Mouse (Mus musculus) hindbrain, postnatal 0 days (tissue): ENCODE data around the gene Capn10. TPM values are rescaled to one million over a fixed set of nuclear protein-coding genes. Genes with fewer than 3 reads are reported as not detected.
A peak's percentile ranks its signal among the peaks of the same experiment; 100 is the strongest.
"Not testable (repeated sequence)": the region's sequence is repeated elsewhere in the genome, so short reads cannot be mapped to it uniquely, and the experiment has no call there.

Experiments used
- ATAC-seq: fragments of 200-750 bp; cut with Nextera tagmentation; 2 replicates; pipeline ENCODE4 v1.8.0; 2017; ENCODE audit warnings: mild to moderate bottlenecking, moderate TSS enrichment, moderate library complexity
- DNase-seq: peaks from one replicate; pipeline ENCODE4 v3.0.0-alpha.2; 2015; ENCODE audit warnings: low spot score
- H3K27ac ChIP-seq: fragments of 300-500 bp; sonication (generic); 2 replicates; pipeline ENCODE4 v1.5.1; 2014; ENCODE audit warnings: mild to moderate bottlenecking
- H3K27me3 ChIP-seq: fragments of 300-500 bp; sonication (generic); 2 replicates; pipeline ENCODE4 v1.6.1; 2014; ENCODE audit warnings: low read length, mixed read lengths; ENCODE audit not compliant: insufficient read depth
- H3K36me3 ChIP-seq: fragments of 300-500 bp; sonication (generic); 2 replicates; pipeline ENCODE4 v1.6.1; 2014; ENCODE audit warnings: low read length, mixed read lengths; ENCODE audit not compliant: insufficient read depth
- H3K4me1 ChIP-seq: fragments of 300-500 bp; sonication (generic); 2 replicates; pipeline ENCODE4 v1.6.1; 2014; ENCODE audit warnings: antibody characterized with exemption, low read length, mixed read lengths; ENCODE audit not compliant: insufficient read depth
- H3K4me2 ChIP-seq: fragments of 300-500 bp; sonication (generic); 2 replicates; pipeline ENCODE4 v1.6.1; 2014; ENCODE audit warnings: low read depth, mild to moderate bottlenecking, low read length, moderate library complexity, mixed read lengths
- H3K4me3 ChIP-seq: fragments of 300-500 bp; sonication (generic); 2 replicates; pipeline ENCODE4 v1.5.1; 2014; ENCODE audit warnings: low read length
- H3K9ac ChIP-seq: fragments of 300-500 bp; sonication (generic); replicated peaks from 2 replicates; pipeline ENCODE4 v1.6.1; 2014; ENCODE audit warnings: mild to moderate bottlenecking, low read length, moderate library complexity, mixed read lengths
- H3K9me3 ChIP-seq: fragments of 300-500 bp; sonication (generic); 2 replicates; pipeline ENCODE4 v1.6.1; 2016; ENCODE audit warnings: low read length, mixed read lengths
- CTCF ChIP-seq: IDR thresholded peaks from 2 replicates; pipeline ENCODE4 v1.5.1; 2016; ENCODE audit warnings: antibody characterized with exemption, control low read depth, low read depth
- WGBS: fragments of 180-500 bp; shearing (Covaris S2); extraction: QIAGEN DNeasy Blood & Tissue Kit; methylation state at CpG from one replicate; pipeline ENCODE4 v1.1.7; 2014; 5-methylcytosine and 5-hydroxymethylcytosine counted together
- polyA plus RNA-seq: library from polyadenylated mRNA; unstranded; fragments of >200 nt; fragmentation: Nextera tagmentation; extraction: Ambion mirVana; gene quantifications from 2 replicates; pipeline ENCODE4 v1.2.1, GENCODE M21; 2015
- total RNA-seq: library from RNA; depleted of rRNA; stranded (reverse); fragments of >200 nt; gene quantifications from 2 replicates; pipeline ENCODE4 v1.2.3, GENCODE M21; 2014

Gene Capn10
- total and polyA plus RNA-seq, 2 experiments from 2014 or later, result 50.4 to 101 TPM

DNA sequence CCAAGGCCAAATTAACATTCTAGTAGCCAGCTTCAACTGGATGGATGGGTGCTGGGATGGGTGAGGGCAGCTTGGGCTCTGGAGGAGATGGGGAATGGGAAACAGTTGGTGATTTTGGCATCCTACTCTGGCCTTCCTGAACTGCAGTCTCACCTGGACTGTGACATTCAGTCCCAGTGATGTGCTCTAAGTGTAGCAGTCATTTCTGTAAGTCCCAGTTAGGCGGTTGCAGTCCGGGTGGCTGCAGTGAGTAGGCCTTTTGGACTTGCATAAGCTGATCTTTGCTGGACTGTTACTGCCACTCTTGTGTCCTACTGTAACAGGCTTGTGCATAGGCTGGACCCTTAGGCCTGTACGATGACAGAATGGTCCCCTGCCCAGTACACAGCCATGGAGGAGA, 13.8 kb downstream of the Capn10 start:
- WGBS, result 98% methylated on average over 3 of the region's 3 CpGs
- DNase-seq, result no peak

DNA sequence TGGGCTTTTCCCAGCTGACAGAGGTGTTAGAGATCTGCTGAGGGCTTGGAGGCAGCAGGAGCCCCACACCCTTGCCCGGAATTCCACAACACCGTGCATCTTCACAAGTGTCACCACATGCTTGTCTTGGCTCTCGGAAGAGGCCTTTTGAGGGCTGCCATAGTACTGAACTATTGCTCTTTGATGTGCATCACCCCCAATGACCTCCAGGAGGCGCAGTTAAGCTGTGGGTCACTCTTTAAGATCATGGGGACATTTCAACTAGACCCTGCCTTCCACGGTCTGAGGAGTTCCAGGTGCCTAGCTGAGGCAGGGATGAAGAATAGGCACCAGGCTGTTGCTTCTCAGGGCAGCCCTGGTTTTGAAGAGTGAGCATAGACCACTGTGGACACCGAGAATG, 15.2 kb downstream of the Capn10 start:
- Histone ChIP-seq H3K27me3 (no peaks in the 10 kb centered on the region), H3K27ac (no peak overlapping the region), H3K4me2 (no peak overlapping the region), H3K36me3 (peaks cover 40% of the 10 kb centered on the region), H3K9ac (no peak overlapping the region), H3K4me3 (no peak overlapping the region), H3K9me3 (no peaks in the 10 kb centered on the region), H3K4me1 (no peaks in the 10 kb centered on the region)
- peak; percentile 61 for TF ChIP-seq CTCF
- DNase-seq, result peak; percentile 27
- peak; percentile 22; the same call in 1 of the 2 replicates for ATAC-seq
- 67% methylated on average over 6 of the region's 6 CpGs for WGBS

More for the DNA sequence above, 13.8 kb downstream of the Capn10 start:
- no peak overlapping the region for H3K4me3 ChIP-seq
- H3K4me2 ChIP-seq, result no peak overlapping the region
- no peaks in the 10 kb centered on the region for H3K9me3 ChIP-seq
- no peaks in the 10 kb centered on the region for H3K4me1 ChIP-seq
- TF ChIP-seq CTCF, result no peak
- no peak for ATAC-seq
- H3K9ac ChIP-seq, result no peak overlapping the region
- H3K36me3 ChIP-seq, result peaks cover 54% of the 10 kb centered on the region
- H3K27ac ChIP-seq, result no peak overlapping the region
- H3K27me3 ChIP-seq, result no peaks in the 10 kb centered on the region

DNA sequence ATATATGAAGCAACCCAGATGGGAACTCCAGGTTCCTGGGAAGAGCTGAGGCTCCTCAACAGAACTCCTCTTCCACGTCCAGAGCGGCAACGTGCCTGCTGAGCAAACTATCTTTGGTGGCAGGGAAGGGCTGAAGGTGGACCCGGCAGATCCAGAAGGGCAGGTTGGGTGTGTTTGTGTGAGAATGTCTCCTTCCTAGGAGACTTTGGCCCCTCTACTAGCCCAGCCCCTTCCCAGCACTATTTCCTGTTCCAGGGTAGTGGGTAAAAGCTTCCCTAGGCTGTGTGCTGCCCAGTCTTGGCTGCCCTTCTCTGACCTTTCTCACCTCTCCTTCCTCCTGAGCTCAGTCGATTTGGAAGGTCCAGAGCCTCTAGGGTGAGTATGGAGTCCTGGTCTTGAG, 16.4 kb downstream of the Capn10 start, which contains the start of gene Gpr35:
Gene Gpr35, plus strand, starts transcription at position 259 of the 400 bp plus-strand sequence.
- DNase-seq (no peak), ATAC-seq (no peak)
- 87% methylated on average over 5 of the region's 5 CpGs for WGBS
- Histone ChIP-seq H3K4me2 (no peak within 1 kb of the TSS), H3K9me3 (no peaks in the 10 kb centered on the region), H3K9ac (no peak within 1 kb of the TSS), H3K27me3 (no peaks in the 10 kb centered on the region), H3K4me1 (no peaks in the 10 kb centered on the region), H3K27ac (no peak within 1 kb of the TSS), H3K4me3 (no peak within 1 kb of the TSS), H3K36me3 (peaks cover 28% of the 10 kb centered on the region)
- no peak for TF ChIP-seq CTCF

DNA sequence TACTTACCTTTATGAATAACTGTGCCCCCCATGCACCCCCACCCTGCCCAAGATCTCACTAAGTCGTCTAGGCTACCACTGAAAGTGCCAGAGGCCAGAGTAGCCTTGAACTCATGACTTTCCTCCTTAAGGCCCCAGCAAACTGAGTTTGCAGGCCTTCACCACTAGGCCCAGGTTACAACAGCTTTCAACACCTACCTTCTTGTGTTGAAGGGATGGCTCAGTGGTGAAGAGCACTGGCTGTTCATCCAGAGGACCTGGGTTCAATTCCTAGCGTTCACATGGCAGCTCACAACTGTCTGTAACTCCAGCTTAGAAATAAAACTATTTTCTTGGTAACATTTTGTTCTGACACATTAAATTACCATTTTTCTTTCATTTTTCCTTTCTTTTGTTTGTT, 19.5 kb downstream of the Capn10 start:
- Histone ChIP-seq H3K4me3 (no peak overlapping the region), H3K36me3 (0 out of 2 replicates have a peak, but pooled peaks cover 2% of the 10 kb centered on the region), H3K4me1 (no peaks in the 10 kb centered on the region), H3K9ac (no peak overlapping the region), H3K4me2 (no peak overlapping the region), H3K27ac (no peak overlapping the region), H3K27me3 (no peaks in the 10 kb centered on the region), H3K9me3 (no peaks in the 10 kb centered on the region)
- WGBS, result 68% methylated on average over 2 of the region's 2 CpGs
- ATAC-seq, result no peak
- TF ChIP-seq CTCF, result no peak
- DNase-seq, result no peak

DNA sequence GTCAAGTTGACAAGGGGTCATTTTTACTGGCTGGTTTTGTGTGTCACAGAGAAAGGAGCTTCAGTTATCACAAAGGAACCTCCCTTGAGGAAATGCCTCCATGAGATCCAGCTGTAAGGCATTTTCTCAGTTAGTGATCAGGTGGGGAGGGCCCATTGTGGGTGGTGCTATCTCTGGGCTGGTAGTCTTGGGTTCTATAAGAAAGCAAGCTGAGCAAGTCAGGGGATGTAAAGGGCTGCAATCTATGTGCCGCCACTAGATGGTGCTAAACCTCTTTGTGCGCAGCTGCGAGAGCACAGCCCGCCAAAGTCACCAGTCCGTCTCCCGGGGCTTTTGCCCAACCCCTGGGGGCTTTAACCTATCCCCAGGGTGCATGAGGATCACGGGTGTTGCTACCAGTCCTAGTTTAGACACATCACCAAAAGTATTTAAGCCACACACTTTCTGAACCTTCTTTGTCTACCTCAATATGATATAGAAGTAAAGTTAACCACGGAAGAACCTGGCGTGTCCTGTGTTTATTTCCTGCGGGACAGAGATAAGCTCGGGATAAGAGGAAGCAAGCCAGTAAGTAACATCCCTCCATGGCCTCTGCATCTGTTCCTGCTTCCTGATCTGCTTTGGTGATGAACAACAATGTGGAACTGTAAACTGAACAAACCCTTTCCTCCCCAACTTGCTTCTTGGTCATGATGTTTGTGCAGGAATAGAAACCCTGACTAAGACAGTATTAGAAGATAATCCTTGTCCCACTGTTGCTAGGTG, 22.6 kb downstream of the Capn10 start:
- TF ChIP-seq CTCF, result peak; percentile 72
- peak; percentile 67; the same call in 1 of the 2 replicates for ATAC-seq

DNA sequence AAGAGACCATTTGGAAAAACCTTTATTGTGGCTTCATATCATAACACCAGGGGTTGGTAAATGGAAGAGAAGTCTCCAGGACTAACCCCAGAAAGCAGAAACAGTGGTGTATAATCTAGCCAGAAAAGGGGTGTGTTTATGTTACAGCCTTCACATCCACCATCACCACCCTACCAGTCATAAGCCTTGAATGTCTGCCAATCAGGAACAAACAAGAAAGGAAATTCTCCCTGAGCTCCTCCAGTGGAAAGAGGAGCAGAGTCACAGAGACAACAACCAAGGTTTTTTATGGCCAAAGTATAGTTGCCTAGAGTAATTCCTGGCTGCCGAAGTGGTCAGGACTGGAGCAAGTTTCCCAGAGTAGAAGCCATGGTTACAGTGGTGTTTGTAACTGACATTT, 24.8 kb downstream of the Capn10 start:
- H3K27me3 ChIP-seq, result no peaks in the 10 kb centered on the region
- ATAC-seq, result no peak
- no peak overlapping the region for H3K4me2 ChIP-seq
- no peaks in the 10 kb centered on the region for H3K4me1 ChIP-seq
- H3K9me3 ChIP-seq, result no peaks in the 10 kb centered on the region
- no peak for TF ChIP-seq CTCF
- no peaks in the 10 kb centered on the region for H3K36me3 ChIP-seq
- no peak overlapping the region for H3K27ac ChIP-seq
- no peak overlapping the region for H3K9ac ChIP-seq
- no peak for DNase-seq
- 86% methylated on average over 1 of the region's 1 CpGs for WGBS
- H3K4me3 ChIP-seq, result no peak overlapping the region

More for the DNA sequence above, 22.6 kb downstream of the Capn10 start:
- H3K9ac ChIP-seq, H3K27ac ChIP-seq, H3K9me3 ChIP-seq, H3K4me1 ChIP-seq, DNase-seq, H3K4me3 ChIP-seq, H3K27me3 ChIP-seq, H3K36me3 ChIP-seq: not testable (repeated sequence)
- 7% methylated on average over 11 of the region's 11 CpGs for WGBS
- peak overlapping the region; percentile 21; the same call in 1 of the 2 replicates for H3K4me2 ChIP-seq

DNA sequence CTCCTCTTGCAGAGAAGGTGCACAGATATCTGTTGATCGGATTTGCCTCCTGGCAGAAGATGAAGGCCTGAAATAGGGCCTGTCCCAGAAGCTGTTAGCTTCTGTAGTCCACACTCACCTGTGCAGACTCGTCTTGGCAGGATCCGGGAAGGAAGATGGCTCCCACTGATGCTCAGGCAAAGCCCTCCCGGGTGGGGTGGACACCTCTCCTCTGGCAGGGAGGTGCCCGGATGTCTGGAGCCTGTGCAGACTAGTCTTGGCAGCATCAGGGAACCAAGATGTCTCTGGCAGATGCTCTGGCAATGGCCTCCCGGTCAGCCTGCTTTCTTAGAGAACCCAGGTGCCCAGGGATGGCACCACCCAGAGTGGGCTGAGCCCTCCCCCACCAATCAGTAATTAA, 36.6 kb downstream of the Capn10 start:
- not testable (repeated sequence) for H3K9me3 ChIP-seq, H3K4me1 ChIP-seq, H3K4me3 ChIP-seq, H3K4me2 ChIP-seq, ATAC-seq, H3K27ac ChIP-seq, H3K36me3 ChIP-seq, H3K9ac ChIP-seq, H3K27me3 ChIP-seq, DNase-seq
- WGBS, result 87% methylated on average over 6 of the region's 6 CpGs
